Mouse (Mus musculus): ENCODE data around the gene Kank2. TPM values are rescaled to one million over a fixed set of nuclear protein-coding genes. Genes with fewer than 3 reads are reported as not detected.
"Not testable (repeated sequence)": the region's sequence is repeated elsewhere in the genome, so short reads cannot be mapped to it uniquely, and the experiment has no call there.

Gene Kank2
- polyA plus RNA-seq, 1 experiment from 2014 or later, result 2.6 TPM

GRCm38 (mm10) chr9:21773396-21773795, 25.1 kb downstream of the Kank2 start:
- not testable (repeated sequence) for H3K27ac ChIP-seq; H3K4me3 ChIP-seq; H3K27me3 ChIP-seq; H3K9me3 ChIP-seq (replicated peaks); H3K4me2 ChIP-seq; H3K9ac ChIP-seq; H3K4me1 ChIP-seq; ATAC-seq
- WGBS, result 84% methylated on average over 5 of the region's 5 CpGs
- H3K36me3 ChIP-seq (ENCODE audit: poor library complexity, severe bottlenecking), result peaks cover 18% of the 10 kb centered on the region

- 0 out of 2 replicates have a peak overlapping the region, but pooled peaks have one; percentile 74 for H3K27ac ChIP-seq
- no peak overlapping the region for H3K9ac ChIP-seq
- no peaks in the 10 kb centered on the region for H3K9me3 ChIP-seq (replicated peaks)
- WGBS, result 81% methylated on average over 26 of the region's 26 CpGs
- H3K27me3 ChIP-seq, result no peaks in the 10 kb centered on the region
- no peaks in the 10 kb centered on the region for H3K36me3 ChIP-seq (ENCODE audit: poor library complexity, severe bottlenecking)
- H3K4me3 ChIP-seq, result no peak overlapping the region
- H3K4me2 ChIP-seq, result no peak overlapping the region
- no peak for ATAC-seq
- peaks cover 10% of the 10 kb centered on the region for H3K4me1 ChIP-seq
Observed at GRCm38 (mm10) chr9:21769558-21770183, 28.9 kb downstream of the Kank2 start.

GRCm38 (mm10) chr9:21768511-21769411, 29.8 kb downstream of the Kank2 start:
- H3K4me1 ChIP-seq, result peaks cover 10% of the 10 kb centered on the region
- H3K27me3 ChIP-seq, result no peaks in the 10 kb centered on the region
- peak overlapping the region; percentile 74 for H3K27ac ChIP-seq
- ATAC-seq, result no peak
- H3K36me3 ChIP-seq (ENCODE audit: poor library complexity, severe bottlenecking), result no peaks in the 10 kb centered on the region
- H3K9ac ChIP-seq, result peak overlapping the region; percentile 16; the same call in 1 of the 2 replicates
- 64% methylated on average over 13 of the region's 13 CpGs for WGBS
- H3K4me3 ChIP-seq, result no peak overlapping the region
- H3K4me2 ChIP-seq, result no peak overlapping the region
- no peaks in the 10 kb centered on the region for H3K9me3 ChIP-seq (replicated peaks)

GRCm38 (mm10) chr9:21767896-21768295, 30.6 kb downstream of the Kank2 start:
- no peak overlapping the region for H3K4me2 ChIP-seq
- no peak overlapping the region for H3K9ac ChIP-seq
- no peaks in the 10 kb centered on the region for H3K36me3 ChIP-seq (ENCODE audit: poor library complexity, severe bottlenecking)
- H3K9me3 ChIP-seq (replicated peaks), result no peaks in the 10 kb centered on the region
- peaks cover 10% of the 10 kb centered on the region for H3K4me1 ChIP-seq
- 85% methylated on average over 11 of the region's 11 CpGs for WGBS
- ATAC-seq, result no peak
- H3K4me3 ChIP-seq, result no peak overlapping the region
- H3K27me3 ChIP-seq, result no peaks in the 10 kb centered on the region
- H3K27ac ChIP-seq, result no peak overlapping the region

DNA sequence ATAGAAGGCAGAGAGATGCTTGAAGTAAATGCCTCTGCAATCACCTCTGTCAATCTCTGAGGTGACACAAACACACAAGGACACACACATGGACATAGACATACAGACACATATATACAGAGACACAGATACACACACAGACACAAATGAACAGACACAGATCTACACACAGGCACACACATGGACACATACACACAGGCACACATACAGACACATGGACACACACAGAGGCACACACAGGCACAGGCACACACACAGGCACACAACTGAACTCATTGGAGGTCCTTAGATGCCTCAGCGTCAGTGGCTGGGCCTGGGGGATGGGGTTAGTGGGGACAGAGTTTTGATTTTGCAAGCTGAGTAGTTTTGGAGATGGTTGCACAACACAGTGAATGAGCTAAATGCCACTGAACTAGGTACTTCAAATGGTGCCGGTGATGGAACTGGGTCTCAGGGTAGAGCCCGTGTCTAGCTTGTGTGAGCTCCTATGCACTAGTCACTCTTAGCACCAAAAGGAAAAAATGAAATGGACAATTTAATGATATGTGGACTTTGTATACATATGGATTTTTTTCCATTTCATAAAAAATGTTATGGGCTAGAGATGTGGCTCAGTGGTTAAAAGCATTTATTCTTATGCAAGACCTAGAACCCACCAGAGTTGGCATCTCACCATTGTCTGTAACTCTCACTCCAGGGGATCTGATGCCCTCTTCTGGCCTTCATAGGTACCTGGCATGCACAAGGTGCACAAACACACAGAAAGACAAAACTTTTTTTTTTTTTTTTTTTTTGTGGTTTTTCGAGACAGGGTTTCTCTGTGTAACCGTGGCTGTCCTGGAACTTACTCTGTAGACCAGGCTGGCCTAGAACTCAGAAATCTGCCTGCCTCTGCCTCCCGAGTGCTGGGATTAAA, 34.2 kb downstream of the Kank2 start:
- 93% methylated on average over 6 of the region's 6 CpGs for WGBS
- H3K4me1 ChIP-seq, result peaks cover 16% of the 10 kb centered on the region
- H3K27ac ChIP-seq, result no peak overlapping the region
- no peaks in the 10 kb centered on the region for H3K9me3 ChIP-seq (replicated peaks)
- no peak overlapping the region for H3K4me2 ChIP-seq
- H3K27me3 ChIP-seq, result no peaks in the 10 kb centered on the region
- H3K9ac ChIP-seq, result no peak overlapping the region
- H3K4me3 ChIP-seq, result no peak overlapping the region
- no peak for ATAC-seq
- H3K36me3 ChIP-seq (ENCODE audit: poor library complexity, severe bottlenecking), result no peaks in the 10 kb centered on the region

GRCm38 (mm10) chr9:21762135-21762534, 36.4 kb downstream of the Kank2 start:
- Histone ChIP-seq H3K27me3 (no peaks in the 10 kb centered on the region), H3K4me3 (no peak overlapping the region), H3K4me2 (no peak overlapping the region), H3K36me3 (ENCODE audit: poor library complexity, severe bottlenecking) (peaks cover 8% of the 10 kb centered on the region), H3K9me3 (replicated peaks) (no peaks in the 10 kb centered on the region), H3K9ac (no peak overlapping the region), H3K27ac (no peak overlapping the region), H3K4me1 (peaks cover 16% of the 10 kb centered on the region)
- no peak for ATAC-seq

DNA sequence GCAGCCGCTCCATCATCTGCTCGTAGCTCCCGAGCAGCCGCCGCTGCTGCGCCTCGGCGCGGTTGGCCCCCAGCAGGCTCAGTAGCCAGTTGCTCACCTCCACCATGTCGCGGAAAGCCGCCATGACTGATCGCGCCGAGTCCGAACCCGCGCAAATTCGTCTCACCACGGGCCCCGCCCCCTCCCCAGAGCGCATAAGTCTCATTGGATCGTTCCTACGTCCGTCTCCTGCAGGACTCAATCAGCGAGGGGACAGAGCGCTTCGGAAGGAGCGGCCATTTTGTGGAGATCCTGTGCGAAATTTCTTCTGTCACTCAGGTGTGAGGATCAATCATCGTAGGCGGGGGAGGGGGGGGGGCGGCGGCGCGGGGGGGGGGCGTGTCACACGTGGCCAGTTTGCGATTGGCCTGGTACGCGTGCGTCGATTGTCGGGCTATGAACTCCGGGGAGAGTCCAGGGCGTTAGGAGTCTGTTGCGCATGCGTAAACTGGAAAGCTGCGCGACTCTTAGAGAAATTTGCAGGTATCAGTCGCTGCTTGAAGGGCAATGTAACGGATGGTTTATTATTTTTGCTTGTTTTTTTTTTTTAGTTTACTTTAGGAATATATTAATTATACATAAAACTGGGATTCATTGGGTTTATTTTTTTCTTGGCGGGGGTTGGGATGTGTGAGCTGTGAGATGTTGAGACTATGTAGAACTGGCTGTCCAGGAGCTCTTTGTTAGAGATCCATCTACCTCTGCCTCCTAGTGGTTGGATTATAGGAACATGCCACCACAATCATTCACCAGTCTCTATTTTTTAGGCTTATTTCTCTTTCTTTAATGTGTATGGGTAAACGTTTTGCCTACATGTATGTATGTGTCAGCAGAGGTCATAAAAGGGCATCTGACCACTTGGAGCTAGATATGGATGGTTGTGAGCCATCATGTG, 38.1 kb downstream of the Kank2 start, which contains the start of gene Spc24:
Gene Spc24, minus strand, starts transcription at position 149 of the 934 bp plus-strand sequence.
- peak within 1 kb of the TSS; percentile 81 for H3K9ac ChIP-seq
- WGBS, result under 1% methylated on average over 49 of the region's 54 CpGs
- H3K27ac ChIP-seq, result peak within 1 kb of the TSS; percentile 65
- H3K27me3 ChIP-seq, result no peaks in the 10 kb centered on the region
- peaks cover 23% of the 10 kb centered on the region for H3K36me3 ChIP-seq (ENCODE audit: poor library complexity, severe bottlenecking)
- no peaks in the 10 kb centered on the region for H3K9me3 ChIP-seq (replicated peaks)
- peak within 1 kb of the TSS; percentile 80 for H3K4me2 ChIP-seq
- peaks cover 16% of the 10 kb centered on the region for H3K4me1 ChIP-seq
- H3K4me3 ChIP-seq, result peak within 1 kb of the TSS; percentile 81
- peak; percentile 97 for ATAC-seq

GRCm38 (mm10) chr9:21759718-21760117, 38.8 kb downstream of the Kank2 start:
- Histone ChIP-seq H3K27ac (no peak overlapping the region; the same call in 1 of the 2 replicates), H3K4me1 (peaks cover 16% of the 10 kb centered on the region), H3K9ac (peak overlapping the region; percentile 81), H3K4me2 (peak overlapping the region; percentile 80), H3K27me3 (no peaks in the 10 kb centered on the region), H3K36me3 (ENCODE audit: poor library complexity, severe bottlenecking) (peaks cover 24% of the 10 kb centered on the region), H3K9me3 (replicated peaks) (no peaks in the 10 kb centered on the region), H3K4me3 (peak overlapping the region; percentile 81)
- under 1% methylated on average over 20 of the region's 20 CpGs for WGBS
- no peak for ATAC-seq

GRCm38 (mm10) chr9:21758576-21759529, 39.7 kb downstream of the Kank2 start:
- Histone ChIP-seq H3K27me3 (no peaks in the 10 kb centered on the region), H3K4me1 (peaks cover 16% of the 10 kb centered on the region), H3K9ac (peak overlapping the region; percentile 81), H3K4me3 (peak overlapping the region; percentile 81), H3K4me2 (peak overlapping the region; percentile 80), H3K27ac (no peak overlapping the region), H3K9me3 (replicated peaks) (no peaks in the 10 kb centered on the region), H3K36me3 (ENCODE audit: poor library complexity, severe bottlenecking) (peaks cover 29% of the 10 kb centered on the region)
- 56% methylated on average over 14 of the region's 14 CpGs for WGBS
- no peak for ATAC-seq

Data from forebrain, embryonic 13.5 days (tissue).